Mouse (Mus musculus) cortical plate, adult 2 months (tissue): ENCODE data around the gene Cnnm3. TPM values are rescaled to one million over a fixed set of nuclear protein-coding genes. Genes with fewer than 3 reads are reported as not detected.

ENCODE experiments used
- H3K27ac ChIP-seq: fragments of 200-500 bp; 2 replicates; pipeline ENCODE4 v1.5.1; 2012; ENCODE audit warnings: low read length, control low read depth, inconsistent platforms; ENCODE audit not compliant: insufficient read depth
- H3K4me1 ChIP-seq: fragments of 200-500 bp; 2 replicates; pipeline ENCODE4 v1.6.1; 2011; ENCODE audit warnings: low read length; ENCODE audit not compliant: control insufficient read depth, insufficient read depth
- H3K4me3 ChIP-seq: fragments of 200-500 bp; 2 replicates; pipeline ENCODE4 v1.5.1; 2011; ENCODE audit warnings: mild to moderate bottlenecking, low read length, control low read depth; ENCODE audit not compliant: insufficient read depth
- CTCF ChIP-seq: fragments of 200-500 bp; IDR thresholded peaks from 2 replicates; pipeline ENCODE4 v1.5.1; 2011; ENCODE audit warnings: mild to moderate bottlenecking, control low read depth, low read length; ENCODE audit not compliant: insufficient read depth; ENCODE audit errors: extremely low read depth
- POLR2A ChIP-seq: fragments of 200-500 bp; IDR thresholded peaks from 2 replicates; pipeline ENCODE4 v1.6.1; 2011; ENCODE audit warnings: mild to moderate bottlenecking, low read length, control low read depth; ENCODE audit not compliant: insufficient read depth; ENCODE audit errors: extremely low read depth
- polyA plus RNA-seq: library from polyadenylated mRNA; depleted of rRNA; stranded (reverse); fragments of >200 nt; gene quantifications from 2 replicates; pipeline ENCODE4 v1.2.3, GENCODE M21; 2012

Gene Cnnm3
- polyA plus RNA-seq, 1 experiment, result 26.0 TPM

GRCm38 (mm10) chr1:36540807-36541206 is 29.1 kb downstream of the Cnnm3 start:
- no peak for TF ChIP-seq POLR2A
- TF ChIP-seq CTCF, result no peak
- Histone ChIP-seq H3K27ac (no peak overlapping the region), H3K4me3 (no peak overlapping the region), H3K4me1 (no peaks in the 10 kb centered on the region; the same call in 1 of the 2 replicates)

GRCm38 (mm10) chr1:36541844-36542243 is 30.2 kb downstream of the Cnnm3 start:
- Histone ChIP-seq H3K27ac (no peak overlapping the region), H3K4me3 (no peak overlapping the region), H3K4me1 (no peaks in the 10 kb centered on the region)
- no peak for TF ChIP-seq POLR2A
- TF ChIP-seq CTCF, result no peak

GRCm38 (mm10) chr1:36542925-36543324 is 31.3 kb downstream of the Cnnm3 start:
- H3K27ac ChIP-seq, result no peak overlapping the region
- no peaks in the 10 kb centered on the region for H3K4me1 ChIP-seq
- TF ChIP-seq POLR2A (no peak), CTCF (no peak)
- H3K4me3 ChIP-seq, result no peak overlapping the region

DNA sequence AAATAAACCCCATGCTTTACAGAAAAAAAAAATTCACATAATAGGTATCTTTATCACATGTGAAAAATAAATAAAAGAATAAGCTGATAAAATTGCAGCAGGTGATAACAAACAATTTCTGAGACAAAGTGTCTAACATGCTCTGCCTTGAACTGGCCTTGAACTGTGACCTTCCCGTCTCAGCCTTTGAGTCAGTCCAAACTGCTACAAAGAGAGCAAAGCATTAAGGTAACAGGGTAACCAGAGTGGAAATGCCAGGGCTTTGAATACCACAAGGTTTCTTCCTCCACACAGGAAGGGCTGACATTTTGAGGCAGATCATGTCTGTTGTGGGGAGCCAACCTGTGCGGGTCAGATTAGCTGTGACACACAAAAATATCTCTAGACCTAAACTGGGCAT is 33.7 kb downstream of the Cnnm3 start:
- H3K4me3 ChIP-seq, result no peak overlapping the region
- H3K27ac ChIP-seq, result no peak overlapping the region
- TF ChIP-seq CTCF (no peak), POLR2A (no peak)
- no peaks in the 10 kb centered on the region for H3K4me1 ChIP-seq

- Histone ChIP-seq H3K4me1 (no peaks in the 10 kb centered on the region), H3K4me3 (peak overlapping the region; percentile 67), H3K27ac (no peak overlapping the region)
- TF ChIP-seq POLR2A (no peak), CTCF (no peak)
Observed at GRCm38 (mm10) chr1:36545845-36546600, 34.4 kb downstream of the Cnnm3 start.

DNA sequence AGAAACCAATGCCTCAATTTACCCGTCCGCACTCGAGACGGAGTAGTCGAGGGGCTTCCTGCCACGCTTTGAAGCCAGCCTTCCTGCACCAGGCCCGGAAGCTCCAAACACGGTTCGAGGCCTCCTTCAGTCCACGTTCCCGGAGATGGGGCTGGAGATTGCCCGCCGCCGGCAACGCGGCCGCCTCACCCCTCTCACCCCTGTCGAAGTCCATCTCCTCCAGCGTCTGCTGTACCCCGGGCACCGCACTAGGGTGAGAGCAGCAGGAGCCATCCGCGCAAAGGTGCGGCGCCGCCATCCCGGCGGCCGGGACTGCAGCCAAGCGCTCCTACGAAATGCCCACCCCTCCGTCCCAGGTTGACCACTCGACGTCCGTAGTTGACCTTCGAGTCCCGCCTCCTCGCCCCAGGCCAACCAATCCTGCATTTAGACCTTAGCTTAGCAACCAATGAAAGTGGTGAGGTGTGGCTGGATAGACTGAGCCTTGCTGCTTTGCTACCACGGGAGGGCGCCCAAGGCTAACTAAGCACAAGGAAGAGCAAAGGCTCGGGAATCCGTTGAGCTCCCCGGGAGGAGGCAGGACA is 35.3 kb downstream of the Cnnm3 start, which contains the start of gene Ankrd39:
Ankrd39 (minus strand) TSS at position 558 of the 584 bp plus-strand sequence.
- TF ChIP-seq CTCF (peak; percentile 100), POLR2A (peak; percentile 78)
- no peak within 1 kb of the TSS for H3K27ac ChIP-seq
- peak within 1 kb of the TSS; percentile 67 for H3K4me3 ChIP-seq
- H3K4me1 ChIP-seq, result no peaks in the 10 kb centered on the region

- H3K4me1 ChIP-seq, result no peaks in the 10 kb centered on the region
- no peak for TF ChIP-seq CTCF
- no peak for TF ChIP-seq POLR2A
- no peak overlapping the region for H3K27ac ChIP-seq
- no peak overlapping the region for H3K4me3 ChIP-seq
Observed at GRCm38 (mm10) chr1:36547981-36548598, 36.4 kb downstream of the Cnnm3 start.

DNA sequence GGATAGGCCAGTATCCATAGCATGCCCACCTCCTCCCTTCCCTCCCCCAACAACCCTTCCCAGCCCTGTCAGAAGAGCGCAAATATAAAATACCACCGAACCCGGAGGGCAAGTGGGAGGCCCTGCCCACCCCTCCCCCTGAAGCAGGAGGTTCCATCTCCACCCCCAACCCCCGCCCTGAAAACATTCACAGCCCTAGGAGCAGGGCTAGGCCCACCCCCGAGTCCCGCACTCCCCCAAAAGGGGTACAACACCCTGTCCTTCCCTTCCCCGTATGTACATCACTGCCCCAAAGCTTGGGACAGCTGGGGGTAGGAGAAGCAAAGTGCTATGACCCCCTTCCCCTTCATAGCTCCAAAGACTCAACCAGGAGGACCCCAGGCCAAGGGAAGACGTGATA is 37.1 kb downstream of the Cnnm3 start:
- Histone ChIP-seq H3K4me1 (no peaks in the 10 kb centered on the region), H3K27ac (no peak overlapping the region), H3K4me3 (no peak overlapping the region)
- TF ChIP-seq CTCF (no peak), POLR2A (no peak)

DNA sequence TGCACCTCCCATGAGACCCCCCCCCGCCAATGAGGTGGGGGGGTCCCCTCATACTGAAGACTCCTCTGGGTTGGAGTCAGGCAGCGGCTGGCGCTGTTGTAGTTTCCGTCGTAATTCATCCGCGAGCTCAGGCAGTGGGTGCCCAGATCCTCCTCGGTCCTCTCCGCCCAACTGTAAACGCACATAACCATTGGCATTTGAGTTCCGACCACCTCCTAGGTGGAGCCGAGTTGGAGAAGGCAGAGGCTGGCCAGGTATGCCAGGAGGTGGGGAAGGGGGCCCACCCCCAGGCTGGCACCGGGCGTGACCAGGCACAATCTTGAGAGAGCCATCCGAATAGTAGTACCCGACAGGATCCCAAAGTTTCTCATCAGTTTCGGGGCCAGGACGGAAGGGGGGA is 37.8 kb downstream of the Cnnm3 start:
- Histone ChIP-seq H3K4me3 (no peak overlapping the region), H3K27ac (no peak overlapping the region), H3K4me1 (no peaks in the 10 kb centered on the region)
- no peak for TF ChIP-seq CTCF
- TF ChIP-seq POLR2A, result no peak
